ENCODE assay signal across 8 mouse cellular contexts in genomic region chr5:64155861-64156550, GRCm38 (mm10). TPM values are rescaled to one million over a fixed set of nuclear protein-coding genes. Genes with fewer than 3 reads are reported as not detected.
DNase-seq lines count a peak whose midpoint lies in the region; ATAC-seq and TF ChIP-seq lines count a peak whose summit lies in the region.

Gene Tbc1d1 (plus strand): TSS chr5:64156305.

- TF ChIP-seq CTCF in midbrain, postnatal 0 days (IDR thresholded peaks at IDR 0.05) = no peak
- TF ChIP-seq CTCF in liver, adult 2 months (IDR thresholded peaks at IDR 0.05; ENCODE audit: low read depth, low read length) = no peak

- no peaks in the 10 kb centered on the region for H3K9me3 ChIP-seq in midbrain, embryonic 10.5 days (replicated peaks)
- no peaks in the 10 kb centered on the region for H3K9me3 ChIP-seq in midbrain, postnatal 0 days (ENCODE audit: low read length)
- H3K9me3 ChIP-seq in embryonic facial prominence, embryonic 10.5 days = no peaks in the 10 kb centered on the region
- H3K9me3 ChIP-seq in heart, embryonic 10.5 days = no peaks in the 10 kb centered on the region
- H3K9me3 ChIP-seq in neural tube, embryonic 11.5 days (ENCODE audit: control insufficient read depth, low read length) = no peaks in the 10 kb centered on the region

- 61% methylated on average over 11 of the region's 11 CpGs for WGBS in midbrain, embryonic 10.5 days
- WGBS in midbrain, postnatal 0 days = 50% methylated on average over 11 of the region's 11 CpGs
- 45% methylated on average over 11 of the region's 11 CpGs for WGBS in embryonic facial prominence, embryonic 10.5 days
- 16% methylated on average over 11 of the region's 11 CpGs for WGBS in heart, embryonic 10.5 days
- WGBS in liver, adult 2 months = 53% methylated on average over 11 of the region's 11 CpGs
- whole genome bisulfite sequencing in neural tube, embryonic 11.5 days = 44% methylated on average over 11 of the region's 11 CpGs

- H3K79me2 ChIP-seq in liver, adult 2 months (ENCODE audit: control insufficient read depth, insufficient read depth, low read length) = no peaks in the 10 kb centered on the region

- no peak for DNase-seq in midbrain, embryonic 10.5 days (ENCODE audit: low spot score)
- DNase-seq in midbrain, postnatal 0 days (ENCODE audit: low spot score) = no peak
- DNase-seq in embryonic facial prominence, embryonic 10.5 days (ENCODE audit: low spot score) = peak; percentile 44
- peak; percentile 89 for DNase-seq in heart, embryonic 10.5 days (ENCODE audit: low spot score)
- peak; percentile 60 for DNase-seq in kidney, adult 9 months
- DNase-seq in liver, adult 2 months (ENCODE audit: extremely low read depth, low read depth, low spot score) = peak; percentile 50
- peak; percentile 40 for DNase-seq in neural tube, embryonic 11.5 days (ENCODE audit: low spot score)
- DNase-seq in thymus, postnatal 25 days = peak; percentile 32

- no peak within 1 kb of the TSS for H3K9ac ChIP-seq in midbrain, postnatal 0 days (replicated peaks; ENCODE audit: low read length, poor library complexity, severe bottlenecking)
- peak within 1 kb of the TSS; percentile 48; the same call in 1 of the 2 replicates for H3K9ac ChIP-seq in liver, adult 2 months (ENCODE audit: low read depth, low read length)
- H3K9ac ChIP-seq in neural tube, embryonic 11.5 days (ENCODE audit: low read length) = no peak within 1 kb of the TSS

- no peak for ATAC-seq in midbrain, postnatal 0 days (ENCODE audit: low FRiP score)
- ATAC-seq in neural tube, embryonic 11.5 days (ENCODE audit: insufficient read depth, low FRiP score, low TSS enrichment) = no peak

- H3K27me3 ChIP-seq in midbrain, embryonic 10.5 days (ENCODE audit: low read depth, poor library complexity, severe bottlenecking) = peaks cover 51% of the 10 kb centered on the region
- H3K27me3 ChIP-seq in midbrain, postnatal 0 days (ENCODE audit: insufficient read depth, low read length) = peaks cover 7% of the 10 kb centered on the region; the same call in 1 of the 2 replicates
- H3K27me3 ChIP-seq in embryonic facial prominence, embryonic 10.5 days (replicated peaks; ENCODE audit: low read depth, poor library complexity, severe bottlenecking) = peaks cover 50% of the 10 kb centered on the region
- H3K27me3 ChIP-seq in heart, embryonic 10.5 days (ENCODE audit: insufficient read depth, poor library complexity, severe bottlenecking) = peaks cover 17% of the 10 kb centered on the region
- peaks cover 6% of the 10 kb centered on the region; the same call in 1 of the 2 replicates for H3K27me3 ChIP-seq in liver, adult 2 months (ENCODE audit: control insufficient read depth, insufficient read depth, low read length)
- peaks cover 22% of the 10 kb centered on the region for H3K27me3 ChIP-seq in neural tube, embryonic 11.5 days (ENCODE audit: control insufficient read depth, insufficient read depth, low read length)

- no peak within 1 kb of the TSS for H3K27ac ChIP-seq in midbrain, embryonic 10.5 days (replicated peaks)
- H3K27ac ChIP-seq in midbrain, postnatal 0 days (ENCODE audit: low read depth, low read length) = no peak within 1 kb of the TSS
- peak within 1 kb of the TSS; percentile 45; the same call in 1 of the 2 replicates for H3K27ac ChIP-seq in embryonic facial prominence, embryonic 10.5 days (replicated peaks)
- H3K27ac ChIP-seq in heart, embryonic 10.5 days = peak within 1 kb of the TSS; percentile 84
- H3K27ac ChIP-seq in liver, adult 2 months (replicated peaks; ENCODE audit: insufficient read depth, low read depth, low read length) = no peak within 1 kb of the TSS
- no peak within 1 kb of the TSS for H3K27ac ChIP-seq in neural tube, embryonic 11.5 days (ENCODE audit: low read depth, low read length)

- no peak for TF ChIP-seq POLR2A in liver, adult 2 months (IDR thresholded peaks at IDR 0.05; ENCODE audit: extremely low read depth, insufficient read depth, low read length)

- no peak within 1 kb of the TSS for H3K4me2 ChIP-seq in midbrain, postnatal 0 days (ENCODE audit: low read depth, low read length, poor library complexity, severe bottlenecking)
- no peak within 1 kb of the TSS for H3K4me2 ChIP-seq in neural tube, embryonic 11.5 days (ENCODE audit: low read depth)

- H3K36me3 ChIP-seq in midbrain, embryonic 10.5 days = no peaks in the 10 kb centered on the region
- no peaks in the 10 kb centered on the region for H3K36me3 ChIP-seq in midbrain, postnatal 0 days (ENCODE audit: insufficient read depth, low read length)
- H3K36me3 ChIP-seq in embryonic facial prominence, embryonic 10.5 days (replicated peaks) = no peaks in the 10 kb centered on the region
- no peaks in the 10 kb centered on the region for H3K36me3 ChIP-seq in heart, embryonic 10.5 days
- no peaks in the 10 kb centered on the region for H3K36me3 ChIP-seq in liver, adult 2 months (ENCODE audit: control insufficient read depth, insufficient read depth, low read length)
- H3K36me3 ChIP-seq in neural tube, embryonic 11.5 days (ENCODE audit: control insufficient read depth, insufficient read depth, low read length) = no peaks in the 10 kb centered on the region

- no peak within 1 kb of the TSS for H3K4me3 ChIP-seq in midbrain, embryonic 10.5 days
- H3K4me3 ChIP-seq in midbrain, postnatal 0 days (ENCODE audit: low read depth, low read length) = no peak within 1 kb of the TSS
- H3K4me3 ChIP-seq in embryonic facial prominence, embryonic 10.5 days = no peak within 1 kb of the TSS
- peak within 1 kb of the TSS; percentile 39 for H3K4me3 ChIP-seq in heart, embryonic 10.5 days
- no peak within 1 kb of the TSS for H3K4me3 ChIP-seq in liver, adult 2 months (ENCODE audit: insufficient read depth, low read depth, low read length)
- H3K4me3 ChIP-seq in neural tube, embryonic 11.5 days (ENCODE audit: low read depth, low read length) = no peak within 1 kb of the TSS

- H3K4me1 ChIP-seq in midbrain, embryonic 10.5 days = peaks cover 20% of the 10 kb centered on the region
- no peaks in the 10 kb centered on the region for H3K4me1 ChIP-seq in midbrain, postnatal 0 days (ENCODE audit: insufficient read depth, low read length)
- peaks cover 40% of the 10 kb centered on the region for H3K4me1 ChIP-seq in embryonic facial prominence, embryonic 10.5 days
- H3K4me1 ChIP-seq in heart, embryonic 10.5 days = peaks cover 51% of the 10 kb centered on the region
- H3K4me1 ChIP-seq in liver, adult 2 months (ENCODE audit: control insufficient read depth, insufficient read depth, low read length) = 0 out of 2 replicates have a peak, but pooled peaks cover 2% of the 10 kb centered on the region
- H3K4me1 ChIP-seq in neural tube, embryonic 11.5 days (ENCODE audit: control insufficient read depth, insufficient read depth, low read length) = peaks cover 5% of the 10 kb centered on the region; the same call in 1 of the 2 replicates

RNA-seq across cellular contexts. Expression of gene Tbc1d1, which starts in this region (rescaled TPM):
- 22.2 and 22.4 TPM in 2 replicates for polyA plus RNA-seq in midbrain, embryonic 10.5 days (2016; fragmentation: Nextera tagmentation; extraction: Ambion mirVana)
- 11.3 and 11.8 TPM in 2 replicates for total RNA-seq in midbrain, postnatal 0 days (2014; rRNA removed)
- 5.1 and 5.6 TPM in 2 replicates for polyA plus RNA-seq in midbrain, postnatal 0 days (2015; fragmentation: Nextera tagmentation; extraction: Ambion mirVana)
- 32.9 TPM in 2 replicates for polyA plus RNA-seq in embryonic facial prominence, embryonic 10.5 days (2016; fragmentation: Nextera tagmentation; extraction: Ambion mirVana)
- polyA plus RNA-seq in heart, embryonic 10.5 days (2016; fragmentation: Nextera tagmentation; extraction: Ambion mirVana) = 38.3 and 44.2 TPM in 2 replicates
- 8.1 and 8.5 TPM in 2 replicates for total RNA-seq in liver, adult 2 months (2014; rRNA removed)
- polyA plus RNA-seq in liver, adult 2 months (2012; rRNA removed) = 1.6 and 2.2 TPM in 2 replicates
- polyA plus RNA-seq in neural tube, embryonic 11.5 days (2014; fragmentation: Nextera tagmentation; extraction: Ambion mirVana) = 32.4 and 33.3 TPM in 2 replicates

Comparison
In these comparisons a context has a peak if more than half of its experiments do, and no peak if none do; other contexts are left out.
1. DNase-seq: peak in embryonic facial prominence, embryonic 10.5 days (single experiment), heart, embryonic 10.5 days (single experiment), kidney, adult 9 months (single experiment), liver, adult 2 months (single experiment), neural tube, embryonic 11.5 days (single experiment) and thymus, postnatal 25 days (single experiment); none in midbrain, embryonic 10.5 days (single experiment) and midbrain, postnatal 0 days (single experiment).
2. H3K27ac ChIP-seq: peak in embryonic facial prominence, embryonic 10.5 days (single experiment) and heart, embryonic 10.5 days (single experiment); none in midbrain, embryonic 10.5 days (single experiment), midbrain, postnatal 0 days (single experiment), liver, adult 2 months (single experiment) and neural tube, embryonic 11.5 days (single experiment).